Mouse (Mus musculus) brain, embryonic 18.5 days (tissue): Measurements from ENCODE around the gene Mmp13.
"Not testable (repeated sequence)": the region's sequence is repeated elsewhere in the genome, so short reads cannot be mapped to it uniquely, and the experiment has no call there.

Experiments
- DNase-seq: peaks from one replicate; pipeline ENCODE4 v3.0.0-alpha.2; 2012; ENCODE audit warnings: low read depth, low spot score

Mmp13 gene

DNA sequence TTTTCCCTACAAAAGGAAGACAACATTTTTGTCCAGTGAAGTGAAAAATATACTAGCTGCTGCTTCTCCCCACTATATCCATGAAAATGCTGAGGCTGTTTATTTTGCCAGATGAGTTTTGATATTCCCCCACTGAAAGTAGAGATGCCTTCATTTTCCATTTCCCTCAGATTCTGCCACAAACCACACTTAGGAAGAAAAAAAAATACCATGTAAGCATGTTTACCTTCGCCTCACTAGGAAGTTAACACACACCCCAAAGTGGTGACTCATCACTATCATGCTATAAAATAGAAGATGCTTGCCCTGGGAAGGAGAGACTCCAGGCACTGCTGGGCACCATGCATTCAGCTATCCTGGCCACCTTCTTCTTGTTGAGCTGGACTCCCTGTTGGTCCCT, at the start of gene Mmp13:
TSS of gene Mmp13 (plus strand) at position 301 of the 400 bp plus-strand sequence.
- DNase-seq = no peak

DNA sequence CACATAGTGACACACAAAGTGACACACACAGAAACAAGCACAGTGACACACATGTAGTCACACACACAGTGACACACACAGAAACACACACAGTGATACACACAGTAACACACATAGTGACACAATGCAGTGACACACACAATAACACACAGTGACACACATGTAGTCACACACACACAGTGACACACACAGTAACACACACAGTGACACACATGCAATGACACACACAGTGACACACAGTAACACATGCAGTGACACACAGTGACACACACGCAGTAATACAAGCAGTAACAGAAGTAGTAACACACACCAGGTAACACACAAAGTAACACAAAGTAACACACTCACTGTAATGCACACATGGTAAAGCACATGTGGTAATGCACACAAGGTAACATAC, 33.7 kb upstream of the Mmp13 start:
- no peak for DNase-seq

DNA sequence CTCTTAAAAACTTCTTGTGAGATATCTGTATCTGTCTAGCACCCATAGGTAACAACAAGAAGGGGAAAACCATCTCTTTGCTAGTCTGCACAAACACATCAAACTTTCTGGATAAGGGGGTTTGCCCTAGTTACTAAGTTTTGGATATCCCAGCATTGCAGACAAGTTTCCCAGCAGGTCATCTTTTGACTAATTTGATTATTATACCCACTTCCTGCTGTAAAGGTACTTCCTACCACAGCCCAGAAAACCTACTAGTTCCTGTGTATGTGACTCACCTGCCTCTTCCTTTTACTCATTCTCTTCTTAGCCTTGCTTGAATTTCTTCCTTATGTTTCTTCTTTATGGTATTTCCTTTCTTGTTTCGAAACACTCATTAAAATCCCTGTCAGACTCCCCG, 32.3 kb upstream of the Mmp13 start:
- no peak for DNase-seq

DNA sequence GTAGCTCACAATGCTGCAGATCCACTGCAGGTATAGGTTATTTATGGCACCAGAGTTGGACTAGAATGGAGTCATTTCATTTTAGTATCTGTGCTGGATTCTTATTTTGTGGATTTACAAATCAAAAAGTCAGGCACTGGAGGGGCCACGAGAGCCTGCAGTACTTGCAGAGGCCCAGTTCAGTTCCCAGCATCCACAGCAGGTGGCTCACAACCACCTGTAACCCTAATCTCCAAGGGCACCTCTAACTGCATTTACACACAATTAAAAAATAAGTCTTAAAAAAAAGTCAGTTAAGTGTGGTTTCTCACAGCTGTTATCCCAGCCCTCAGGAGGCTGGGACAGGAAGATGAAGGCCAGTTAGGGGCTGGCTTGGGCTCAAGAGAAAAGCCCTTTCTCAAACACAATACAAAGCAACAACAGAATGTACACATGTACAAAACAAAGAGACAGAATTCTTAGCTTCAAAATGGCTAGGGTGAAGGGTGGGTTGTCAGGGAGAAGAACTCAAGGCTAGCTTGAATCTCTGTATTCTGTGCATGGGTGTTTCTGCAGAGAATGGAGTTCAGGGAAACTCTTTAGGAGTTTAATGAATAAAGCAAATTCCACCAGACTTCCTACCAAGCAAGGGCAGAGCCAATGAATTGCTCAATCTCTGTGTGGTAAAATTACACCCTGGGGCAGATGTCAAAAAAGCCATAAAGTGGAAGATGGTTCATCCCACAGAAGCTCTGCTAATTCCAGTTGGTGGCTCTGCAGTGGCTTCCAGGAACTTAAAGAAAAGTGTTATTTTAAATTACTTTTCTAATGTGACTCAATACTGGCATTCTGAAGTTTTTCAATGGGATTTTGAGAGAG, 19.3 kb upstream of the Mmp13 start:
- DNase-seq = no peak

DNA sequence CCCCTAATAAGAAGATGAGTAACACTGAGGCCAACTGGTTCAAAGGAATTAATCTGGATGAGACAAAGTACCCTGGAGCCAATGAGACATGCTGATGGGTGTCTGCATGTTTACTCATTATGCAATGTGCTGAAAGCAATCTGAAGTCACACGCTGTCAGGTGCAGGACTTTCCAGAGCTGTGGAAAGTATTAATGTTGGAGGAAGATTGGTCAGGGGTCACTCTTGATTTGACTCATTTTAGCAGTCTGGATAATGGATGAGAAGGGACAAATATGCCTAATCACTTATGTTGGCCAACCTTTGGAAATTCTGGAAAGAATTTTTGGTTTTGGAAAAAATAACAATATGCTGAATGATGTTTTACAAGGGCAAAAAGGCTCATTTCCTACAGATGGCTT, 10.6 kb upstream of the Mmp13 start:
- DNase-seq = no peak

DNA sequence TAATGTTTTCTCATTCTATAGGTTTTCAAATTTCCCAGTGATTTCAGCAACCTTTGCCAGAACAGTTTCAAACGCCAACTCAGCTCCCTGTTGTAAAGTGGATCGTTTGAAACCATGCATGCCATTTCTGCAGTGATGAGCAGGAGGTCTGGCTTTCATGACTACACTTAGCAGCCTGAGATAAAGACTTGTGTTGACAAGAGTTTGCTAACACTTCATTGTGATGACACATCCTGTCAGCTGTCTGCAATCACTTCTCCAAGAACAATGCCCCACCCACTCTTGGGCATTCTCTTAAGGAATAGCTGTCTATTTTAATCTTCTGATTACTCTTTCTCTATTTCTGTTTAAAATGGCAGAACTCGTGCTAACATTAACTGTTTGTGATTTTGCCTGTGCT, 2.2 kb upstream of the Mmp13 start:
- DNase-seq = no peak

DNA sequence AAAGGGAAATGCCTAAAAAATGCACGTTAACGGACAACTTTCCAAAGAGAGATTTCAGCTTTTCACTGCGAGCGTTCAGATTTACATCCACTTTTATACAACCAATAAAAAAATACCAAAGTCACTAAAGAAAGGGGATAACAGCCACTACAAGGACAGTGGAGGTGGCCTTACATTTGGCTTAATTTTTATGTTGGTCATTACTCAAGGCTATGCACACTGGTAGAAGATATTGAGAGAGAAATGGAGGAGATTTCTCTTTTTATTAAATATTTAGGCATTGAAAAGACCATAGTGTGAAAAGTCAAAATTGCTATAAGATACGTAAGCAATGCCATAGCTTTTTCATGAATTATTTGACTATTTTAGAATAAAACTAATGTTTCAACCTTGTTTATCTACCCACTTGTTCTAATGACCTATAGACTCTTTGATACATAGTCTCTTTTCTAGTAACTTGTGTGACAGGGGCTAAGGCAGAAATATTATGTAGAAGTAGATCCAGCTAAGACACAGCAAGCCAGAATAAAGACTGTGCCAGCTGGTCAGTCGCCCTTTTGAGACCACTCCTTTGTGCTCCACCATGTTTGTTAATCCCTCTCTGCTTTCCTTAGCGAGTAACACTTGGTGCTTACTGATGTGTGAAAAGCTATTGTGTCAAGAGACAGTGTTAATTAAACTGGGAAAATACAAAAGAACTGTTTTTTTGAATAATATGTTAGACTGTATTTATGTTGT, 10.4 kb downstream of the Mmp13 start:
- DNase-seq = no peak

DNA sequence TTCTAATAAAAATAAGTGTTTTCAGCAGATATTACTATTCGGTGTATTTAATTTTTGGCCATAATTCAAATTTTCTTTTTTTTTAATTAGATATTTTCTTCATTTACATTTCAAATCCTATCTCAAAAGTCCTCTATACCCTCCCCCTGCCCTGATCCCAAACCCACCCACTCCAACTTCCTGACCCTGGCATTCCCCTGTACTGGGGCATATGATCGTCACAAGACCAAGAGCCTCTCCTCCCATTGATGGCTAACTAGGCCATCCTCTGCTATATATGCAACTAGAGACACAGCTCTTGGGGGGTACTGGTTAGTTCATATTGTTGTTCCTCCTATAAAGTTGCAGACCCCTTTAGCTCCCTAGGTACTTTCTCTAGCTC, 11.0 kb downstream of the Mmp13 start:
- DNase-seq = not testable (repeated sequence)

DNA sequence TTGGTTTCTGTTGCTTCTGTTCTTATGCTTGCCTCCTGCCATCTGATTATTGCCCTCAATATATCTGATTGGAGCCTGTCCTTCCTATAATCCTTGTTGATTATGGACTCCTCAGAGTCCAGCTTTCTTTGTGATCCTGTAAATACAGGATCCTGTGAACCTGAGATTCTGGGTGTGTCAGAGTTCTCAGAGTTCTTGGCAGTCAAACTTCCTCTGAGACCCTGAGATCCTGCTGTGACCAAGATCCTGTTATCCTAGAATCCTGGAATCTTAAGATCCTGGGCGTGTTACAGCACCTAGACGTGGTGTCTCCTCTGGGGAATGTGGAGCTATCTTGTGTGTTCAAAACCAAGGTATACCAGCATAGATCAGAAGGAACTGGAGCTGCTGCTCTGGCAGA, 17.2 kb downstream of the Mmp13 start:
- no peak for DNase-seq

DNA sequence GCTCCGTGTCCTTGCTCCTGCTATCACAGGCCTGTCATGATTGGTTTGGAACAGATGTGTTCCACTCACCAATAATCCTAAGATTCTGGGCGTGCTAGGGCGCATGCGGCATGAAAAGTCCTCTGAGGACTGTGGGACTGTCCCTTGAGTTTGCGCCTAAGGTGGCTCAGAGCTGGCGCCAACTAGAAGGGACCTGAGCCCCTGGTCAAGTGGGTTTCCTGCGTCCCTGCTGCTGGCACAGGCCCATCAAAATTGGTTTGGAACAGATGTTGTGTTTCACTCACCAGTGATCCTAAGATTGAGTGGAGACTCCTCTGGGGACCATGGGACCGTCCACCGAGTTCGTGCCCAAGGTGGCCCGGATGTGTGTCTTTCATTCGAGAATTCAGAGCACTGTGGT, 17.6 kb downstream of the Mmp13 start:
- DNase-seq = no peak

DNA sequence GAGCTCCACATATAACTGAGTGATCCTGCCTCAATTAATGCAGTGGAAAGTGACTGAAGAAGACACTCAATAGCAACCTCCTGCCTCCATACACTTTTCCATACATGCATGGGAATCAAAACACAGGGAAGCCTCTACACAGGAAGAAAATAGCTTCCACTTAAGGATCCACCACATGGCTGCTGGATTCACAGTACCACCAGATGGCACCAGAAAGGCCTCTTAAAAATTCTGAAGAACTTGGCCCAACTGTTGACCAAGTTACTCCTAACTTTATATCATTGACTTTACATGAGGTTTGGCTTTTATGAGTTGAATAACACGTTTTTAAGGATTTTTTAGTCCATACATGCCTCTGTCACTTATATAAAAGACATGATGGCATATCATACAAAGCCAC, 19.8 kb downstream of the Mmp13 start:
- no peak for DNase-seq

DNA sequence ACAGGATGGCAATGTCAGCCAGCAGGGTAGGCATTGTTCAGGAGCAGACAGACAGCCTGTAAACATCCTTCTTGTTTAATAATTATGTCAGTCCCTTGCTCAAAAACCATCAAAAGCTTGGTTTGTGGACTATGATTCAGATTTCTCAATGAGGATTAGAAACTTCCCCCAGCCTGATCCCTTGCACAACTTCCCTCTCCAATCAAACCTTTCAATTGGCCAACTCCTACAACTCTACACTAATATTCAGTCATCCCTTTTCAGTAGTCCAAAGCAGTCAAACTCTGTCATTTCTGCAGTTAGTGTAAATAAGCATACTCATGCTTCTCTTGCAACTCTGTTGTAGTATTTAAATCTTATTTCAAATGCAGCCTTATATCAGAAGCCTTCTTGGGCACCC, 59.5 kb downstream of the Mmp13 start:
- DNase-seq = no peak
